Mouse (Mus musculus) olfactory bulb, adult 2 months (tissue): ENCODE results near the gene Cyp46a1.

ENCODE experiments used
- CTCF ChIP-seq: fragments of 200-500 bp; IDR thresholded peaks from 2 replicates; pipeline ENCODE4 v1.5.1; 2012; ENCODE audit warnings: low read depth, mild to moderate bottlenecking, low read length, moderate library complexity; ENCODE audit not compliant: insufficient read depth
- POLR2A ChIP-seq: fragments of 200-500 bp; IDR thresholded peaks from 2 replicates; pipeline ENCODE4 v1.6.1; 2012; ENCODE audit warnings: mild to moderate bottlenecking, low read depth, low read length, moderate library complexity; ENCODE audit not compliant: insufficient read depth

GRCm38 (mm10) chr12:108354284-108354683, 20.1 kb downstream of the Cyp46a1 start:
- TF ChIP-seq CTCF = no peak
- no peak for TF ChIP-seq POLR2A
